Mouse (Mus musculus) ovary, adult 10 weeks (tissue): ENCODE measurements around the gene Ralgps2. TPM values are rescaled to one million over a fixed set of nuclear protein-coding genes. Genes with fewer than 3 reads are reported as not detected.

ENCODE experiments used
- polyA plus RNA-seq: library from polyadenylated mRNA; stranded (reverse); fragments of 350-450 nt; fragmentation: Illumina TruSeq; extraction: RNeasy Lipid Tissue Mini Kit (QIAGEN cat#74804); gene quantifications from one replicate; pipeline ENCODE4 v1.2.3, GENCODE M21; 2014

The Ralgps2 gene
- polyA plus RNA-seq = 124 TPM

DNA sequence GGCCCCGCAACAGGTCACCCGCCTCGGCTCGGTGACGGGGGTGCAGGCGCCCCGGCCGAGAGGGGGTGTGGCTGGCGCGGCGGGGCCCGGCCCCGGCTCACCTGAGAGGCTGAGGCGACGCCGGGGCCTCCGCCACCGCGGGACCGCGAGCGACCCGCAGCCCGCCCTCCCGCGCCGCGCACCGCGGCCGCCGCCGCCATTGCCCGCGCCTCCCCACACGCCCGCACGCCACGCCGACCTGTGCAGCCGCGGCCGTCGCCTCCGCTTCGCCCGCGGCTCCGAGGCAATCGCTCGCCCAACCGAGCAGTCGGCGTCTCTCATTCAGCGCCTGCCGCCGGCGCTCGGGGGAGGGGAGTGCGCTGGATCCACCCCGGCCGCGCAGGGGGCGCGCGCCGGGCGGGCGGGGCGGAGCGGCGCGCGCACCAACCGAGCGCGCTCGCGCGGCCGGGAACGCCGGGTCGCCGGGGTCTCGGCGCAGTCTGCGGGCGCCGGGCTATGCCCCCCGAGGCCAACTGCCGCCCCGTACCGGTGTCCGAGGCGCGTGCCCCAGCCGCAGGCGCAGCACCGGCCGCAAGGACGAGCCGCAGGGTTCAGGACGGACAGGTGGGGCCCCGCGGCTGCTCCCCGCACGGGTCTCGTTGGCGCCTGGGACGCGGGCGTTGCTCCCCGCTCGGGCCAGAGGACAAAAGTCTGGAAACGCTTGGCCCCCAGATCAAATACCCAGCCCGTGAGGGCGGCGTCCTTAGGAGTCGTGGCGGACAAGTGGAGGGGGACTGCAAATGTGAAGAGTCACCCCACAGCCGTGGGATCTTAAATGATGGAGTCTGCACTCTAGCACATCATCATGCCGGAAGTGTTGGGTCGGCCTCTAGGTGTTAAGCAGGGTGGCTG lies at the start of gene Ralgps2:
Gene Ralgps2 (minus strand): TSS at position 376 of the 891 bp plus-strand sequence.

GRCm38 (mm10) chr1:156838177-156838576 lies 101.2 kb downstream of the Ralgps2 start, which contains the start of gene Angptl1:
TSS of gene Angptl1 (plus strand) at chr1:156838562.

Other genes starting within 250 kb of the Ralgps2 start
- gene Fam20b, start 220.5 kb downstream of the Ralgps2 start, polyA plus RNA-seq = 107 TPM
- 24.1 TPM for gene Angptl1, start 101.1 kb downstream of the Ralgps2 start, polyA plus RNA-seq
- not detected for gene Tex35, start 169.1 kb upstream of the Ralgps2 start, polyA plus RNA-seq